Mouse (Mus musculus) kidney, embryonic 16.5 days (tissue): ENCODE data around the gene Rtl6. TPM values are rescaled to one million over a fixed set of nuclear protein-coding genes. Genes with fewer than 3 reads are reported as not detected.

Experiments used
- ATAC-seq: fragments of 200-750 bp; cut with Nextera tagmentation; 2 replicates; pipeline ENCODE4 v1.8.0; 2017; ENCODE audit warnings: moderate TSS enrichment; ENCODE audit not compliant: low FRiP score, low TSS enrichment
- H3K27ac ChIP-seq: fragments of 300-500 bp; sonication (generic); 2 replicates; pipeline ENCODE4 v1.5.1; 2014; ENCODE audit warnings: low read length
- H3K27me3 ChIP-seq: fragments of 300-500 bp; sonication (generic); 2 replicates; pipeline ENCODE4 v1.6.1; 2014; ENCODE audit warnings: low read length, control low read depth, mixed read lengths; ENCODE audit not compliant: insufficient read depth
- H3K36me3 ChIP-seq: fragments of 300-500 bp; sonication (generic); 2 replicates; pipeline ENCODE4 v1.6.1; 2014; ENCODE audit warnings: low read length, control low read depth, mixed read lengths; ENCODE audit not compliant: insufficient read depth
- H3K4me1 ChIP-seq: fragments of 300-500 bp; sonication (generic); 2 replicates; pipeline ENCODE4 v1.6.1; 2014; ENCODE audit warnings: low read length, control low read depth, mixed read lengths; ENCODE audit not compliant: insufficient read depth
- H3K4me2 ChIP-seq: fragments of 300-500 bp; sonication (generic); replicated peaks from 2 replicates; pipeline ENCODE4 v1.6.1; 2014; ENCODE audit warnings: low read depth, low read length
- H3K4me3 ChIP-seq: fragments of 300-500 bp; sonication (generic); 2 replicates; pipeline ENCODE4 v1.5.1; 2014; ENCODE audit warnings: mild to moderate bottlenecking, low read length
- H3K9ac ChIP-seq: fragments of 300-500 bp; sonication (generic); replicated peaks from 2 replicates; pipeline ENCODE4 v1.6.1; 2014; ENCODE audit warnings: low read length
- H3K9me3 ChIP-seq: fragments of 300-500 bp; sonication (generic); 2 replicates; pipeline ENCODE4 v1.6.1; 2016; ENCODE audit warnings: low read length, control low read depth
- whole genome bisulfite sequencing: fragments of 180-500 bp; shearing (Covaris S2); extraction: QIAGEN DNeasy Blood & Tissue Kit; methylation state at CpG from one replicate; pipeline ENCODE4 v1.1.7; 2014; 5-methylcytosine and 5-hydroxymethylcytosine counted together
- polyA plus RNA-seq: library from polyadenylated mRNA; unstranded; fragments of >200 nt; fragmentation: Nextera tagmentation; extraction: Ambion mirVana; gene quantifications from 2 replicates; pipeline ENCODE4 v1.2.1, GENCODE M21; 2015

Gene Rtl6
- polyA plus RNA-seq, 1 experiment from 2014 or later = 16.6 TPM

DNA sequence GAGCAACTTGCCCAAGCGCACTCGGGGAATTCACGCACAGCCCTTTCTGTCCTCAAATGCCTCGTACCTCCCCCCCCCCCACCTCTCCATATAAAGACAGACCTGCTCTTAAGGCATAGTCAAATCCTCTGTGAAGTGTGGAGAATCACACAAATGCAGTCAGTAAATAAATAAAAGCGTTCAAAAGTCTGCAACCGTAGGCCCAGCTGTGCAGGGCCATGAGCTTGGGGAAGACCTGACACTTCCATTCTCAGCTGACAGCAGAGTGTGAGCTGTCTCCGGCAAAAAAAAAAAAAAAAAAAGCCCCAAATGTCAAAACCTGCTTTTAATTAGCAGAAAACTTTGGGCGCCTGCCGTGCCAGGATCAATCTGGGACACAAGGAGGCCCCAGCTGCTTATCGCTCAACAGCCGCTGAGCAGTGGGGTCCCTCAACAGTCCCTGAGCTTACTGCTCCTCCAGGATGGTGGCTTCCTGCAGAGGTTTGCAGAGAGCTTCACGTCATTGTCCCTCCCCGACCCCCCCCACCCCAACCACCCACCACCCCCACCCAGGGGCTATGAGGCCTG, 34.0 kb upstream of the Rtl6 start:
- Histone ChIP-seq H3K4me1 (peaks cover 13% of the 10 kb centered on the region), H3K9ac (no peak overlapping the region), H3K4me3 (no peak overlapping the region), H3K9me3 (no peaks in the 10 kb centered on the region), H3K4me2 (no peak overlapping the region), H3K36me3 (no peaks in the 10 kb centered on the region), H3K27ac (no peak overlapping the region), H3K27me3 (no peaks in the 10 kb centered on the region)
- ATAC-seq = no peak
- WGBS = 57% methylated on average over 13 of the region's 13 CpGs

- no peak for ATAC-seq
- no peak overlapping the region for H3K9ac ChIP-seq
- peaks cover 6% of the 10 kb centered on the region for H3K4me1 ChIP-seq
- WGBS = 71% methylated on average over 4 of the region's 4 CpGs
- no peak overlapping the region for H3K4me3 ChIP-seq
- H3K4me2 ChIP-seq = no peak overlapping the region
- no peaks in the 10 kb centered on the region for H3K9me3 ChIP-seq
- H3K27ac ChIP-seq = no peak overlapping the region
- H3K36me3 ChIP-seq = no peaks in the 10 kb centered on the region
- no peaks in the 10 kb centered on the region for H3K27me3 ChIP-seq
Measured at GRCm38 (mm10) chr15:84588371-84588821, 30.8 kb upstream of the Rtl6 start.

- no peak overlapping the region for H3K9ac ChIP-seq
- H3K27ac ChIP-seq = no peak overlapping the region
- WGBS = 73% methylated on average over 1 of the region's 1 CpGs
- H3K36me3 ChIP-seq = no peaks in the 10 kb centered on the region
- no peaks in the 10 kb centered on the region for H3K4me1 ChIP-seq
- no peak overlapping the region for H3K4me2 ChIP-seq
- H3K27me3 ChIP-seq = no peaks in the 10 kb centered on the region
- ATAC-seq = no peak
- no peak overlapping the region for H3K4me3 ChIP-seq
- peaks cover 4% of the 10 kb centered on the region; the same call in 1 of the 2 replicates for H3K9me3 ChIP-seq
Measured at GRCm38 (mm10) chr15:84578607-84579006, 21.0 kb upstream of the Rtl6 start.

DNA sequence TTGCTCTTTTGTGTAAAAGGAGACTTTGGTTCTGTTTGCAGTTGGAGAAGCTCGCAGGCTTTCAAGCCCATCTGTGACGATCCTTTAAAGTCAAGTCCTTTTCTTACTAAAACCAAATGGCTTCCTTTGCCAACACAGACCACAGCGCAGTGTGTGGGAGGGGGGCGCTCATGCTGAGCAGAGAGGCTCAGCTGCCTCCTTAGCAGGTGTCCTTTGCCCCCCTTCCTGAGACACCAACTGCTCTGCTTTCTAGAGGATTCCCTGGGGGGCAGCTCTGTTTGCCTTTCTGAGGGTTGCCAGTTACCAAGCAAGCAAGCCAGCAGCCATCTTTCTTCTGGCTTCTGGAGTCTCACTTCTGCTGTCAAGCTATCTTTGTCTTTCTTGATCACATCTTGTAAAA, 19.4 kb upstream of the Rtl6 start:
- WGBS = 48% methylated on average over 4 of the region's 4 CpGs

DNA sequence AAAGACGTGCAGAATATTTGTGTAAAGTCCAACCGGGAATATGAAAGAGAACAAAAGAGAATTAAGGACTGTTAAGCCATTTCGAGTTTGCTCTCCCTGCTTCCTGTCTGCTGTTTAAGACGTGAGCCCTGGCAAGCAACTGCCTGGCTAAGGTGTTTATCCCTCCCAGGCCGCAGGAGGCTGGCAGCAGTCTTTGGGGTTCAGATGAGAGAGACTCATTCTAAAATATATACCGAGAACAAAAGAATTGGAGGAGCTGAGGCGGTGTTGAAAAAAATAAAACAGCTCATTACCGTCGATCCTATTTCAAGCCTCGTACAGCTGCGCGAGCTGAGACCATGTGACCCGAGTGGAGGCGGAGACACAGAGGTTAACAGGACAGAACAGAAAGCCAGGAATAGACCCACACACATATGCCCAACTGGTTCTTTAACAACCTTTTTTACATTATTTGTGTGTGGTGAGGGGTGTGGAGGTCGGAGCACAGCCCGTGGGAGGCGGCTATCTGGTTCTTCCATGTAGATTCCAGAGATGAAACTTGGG, 9.0 kb upstream of the Rtl6 start:
- Histone ChIP-seq H3K4me3 (no peak overlapping the region), H3K27me3 (no peaks in the 10 kb centered on the region), H3K4me1 (no peaks in the 10 kb centered on the region), H3K27ac (no peak overlapping the region), H3K4me2 (0 out of 2 replicates have a peak overlapping the region, but pooled peaks have one; percentile 12), H3K36me3 (no peaks in the 10 kb centered on the region), H3K9ac (no peak overlapping the region), H3K9me3 (0 out of 2 replicates have a peak, but pooled peaks cover 4% of the 10 kb centered on the region)
- WGBS = 64% methylated on average over 17 of the region's 17 CpGs
- ATAC-seq = no peak

More for the DNA sequence above, 19.4 kb upstream of the Rtl6 start:
- no peak overlapping the region for H3K9ac ChIP-seq
- peaks cover 4% of the 10 kb centered on the region; the same call in 1 of the 2 replicates for H3K9me3 ChIP-seq
- H3K27ac ChIP-seq = no peak overlapping the region
- H3K27me3 ChIP-seq = no peaks in the 10 kb centered on the region
- no peak for ATAC-seq
- H3K4me1 ChIP-seq = no peaks in the 10 kb centered on the region
- H3K36me3 ChIP-seq = no peaks in the 10 kb centered on the region
- no peak overlapping the region for H3K4me3 ChIP-seq
- no peak overlapping the region for H3K4me2 ChIP-seq

- 90% methylated on average over 2 of the region's 2 CpGs for WGBS
Measured at GRCm38 (mm10) chr15:84561501-84561900, 3.9 kb upstream of the Rtl6 start.

GRCm38 (mm10) chr15:84556674-84557073, 949 bp downstream of the Rtl6 start:
- H3K27ac ChIP-seq = no peak overlapping the region
- peaks cover 11% of the 10 kb centered on the region for H3K9me3 ChIP-seq
- H3K9ac ChIP-seq = no peak overlapping the region
- no peak overlapping the region for H3K4me3 ChIP-seq
- WGBS = 95% methylated on average over 17 of the region's 17 CpGs
- H3K4me1 ChIP-seq = 0 out of 2 replicates have a peak, but pooled peaks cover 4% of the 10 kb centered on the region
- H3K36me3 ChIP-seq = peaks cover 12% of the 10 kb centered on the region
- H3K4me2 ChIP-seq = peak overlapping the region; percentile 87; the same call in 1 of the 2 replicates
- peak; percentile 3; the same call in 1 of the 2 replicates for ATAC-seq
- H3K27me3 ChIP-seq = no peaks in the 10 kb centered on the region

More at GRCm38 (mm10) chr15:84561501-84561900, 3.9 kb upstream of the Rtl6 start:
- no peak overlapping the region for H3K4me3 ChIP-seq
- H3K9ac ChIP-seq = no peak overlapping the region
- ATAC-seq = no peak
- no peak overlapping the region for H3K27ac ChIP-seq
- peaks cover 5% of the 10 kb centered on the region for H3K9me3 ChIP-seq
- 0 out of 2 replicates have a peak, but pooled peaks cover 4% of the 10 kb centered on the region for H3K4me1 ChIP-seq
- H3K27me3 ChIP-seq = no peaks in the 10 kb centered on the region
- no peak overlapping the region for H3K4me2 ChIP-seq
- peaks cover 3% of the 10 kb centered on the region for H3K36me3 ChIP-seq

- Histone ChIP-seq H3K9me3 (peaks cover 1% of the 10 kb centered on the region; the same call in 1 of the 2 replicates), H3K27ac (no peak overlapping the region), H3K27me3 (no peaks in the 10 kb centered on the region), H3K9ac (no peak overlapping the region), H3K4me2 (no peak overlapping the region), H3K4me1 (no peaks in the 10 kb centered on the region), H3K36me3 (peaks cover 5% of the 10 kb centered on the region; the same call in 1 of the 2 replicates), H3K4me3 (no peak overlapping the region)
- 63% methylated on average over 4 of the region's 4 CpGs for WGBS
- ATAC-seq = no peak
Measured at GRCm38 (mm10) chr15:84551065-84551464, 6.6 kb downstream of the Rtl6 start.

DNA sequence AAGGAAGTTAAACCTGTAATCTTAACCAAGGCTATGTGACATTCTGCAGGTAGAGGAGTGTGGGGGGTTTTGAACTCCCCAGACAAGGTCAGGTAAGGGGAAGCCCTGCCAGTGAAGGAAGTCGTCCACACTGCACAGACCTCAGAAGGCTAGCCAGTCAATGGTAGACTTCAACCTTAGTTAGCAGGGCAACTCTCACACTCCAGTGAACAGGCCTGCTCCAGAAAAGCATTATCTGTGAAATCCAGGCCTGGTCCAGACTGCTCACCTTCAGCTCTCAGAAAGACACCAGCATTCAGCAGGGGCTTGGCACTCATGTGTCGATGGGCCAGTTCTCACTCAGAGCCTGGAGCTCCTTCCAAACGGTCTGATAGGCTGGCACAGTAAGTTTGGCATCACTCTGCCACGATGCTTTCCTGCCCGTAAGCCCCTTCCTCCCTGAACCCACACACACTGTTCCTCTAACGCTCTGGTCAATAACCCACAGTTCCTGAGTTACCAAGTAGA, 8.3 kb downstream of the Rtl6 start:
- Histone ChIP-seq H3K27ac (no peak overlapping the region), H3K9ac (no peak overlapping the region), H3K4me2 (no peak overlapping the region), H3K4me1 (no peaks in the 10 kb centered on the region), H3K27me3 (no peaks in the 10 kb centered on the region), H3K36me3 (no peaks in the 10 kb centered on the region), H3K4me3 (no peak overlapping the region), H3K9me3 (no peaks in the 10 kb centered on the region)
- ATAC-seq = no peak
- 76% methylated on average over 6 of the region's 6 CpGs for WGBS

DNA sequence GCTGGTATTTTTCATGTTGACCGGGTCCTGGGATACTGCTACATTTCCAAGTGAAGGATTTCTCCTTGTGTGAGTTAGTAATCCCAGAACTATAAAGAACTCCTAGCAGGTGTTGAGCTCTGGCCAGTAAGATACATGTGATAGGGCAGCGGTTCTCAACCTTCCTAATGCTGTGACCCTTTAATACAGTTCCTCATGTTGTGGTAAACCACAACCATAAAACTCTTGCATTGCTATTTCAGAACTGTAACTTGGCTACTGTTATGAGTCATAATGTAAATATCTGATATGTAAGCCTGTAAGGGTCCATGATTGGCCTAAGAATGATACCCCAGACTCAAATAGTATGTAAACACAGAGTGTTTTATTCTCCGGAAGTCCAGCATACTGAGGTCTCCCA, 11.6 kb downstream of the Rtl6 start:
- no peaks in the 10 kb centered on the region for H3K9me3 ChIP-seq
- 0 out of 2 replicates have a peak, but pooled peaks cover 1% of the 10 kb centered on the region for H3K4me1 ChIP-seq
- no peaks in the 10 kb centered on the region for H3K36me3 ChIP-seq
- no peak for ATAC-seq
- no peak overlapping the region for H3K4me3 ChIP-seq
- no peaks in the 10 kb centered on the region for H3K27me3 ChIP-seq
- 89% methylated on average over 3 of the region's 3 CpGs for WGBS
- no peak overlapping the region for H3K4me2 ChIP-seq
- H3K9ac ChIP-seq = no peak overlapping the region
- H3K27ac ChIP-seq = no peak overlapping the region
